Mouse (Mus musculus): ENCODE measurements around the gene Dtnbp1.

Gene Dtnbp1

GRCm38 (mm10) chr13:44902299-44902698 is 99.6 kb downstream of the Dtnbp1 start:
- no peak for DNase-seq

GRCm38 (mm10) chr13:44896211-44896610 is 105.7 kb downstream of the Dtnbp1 start:
- no peak for DNase-seq

GRCm38 (mm10) chr13:44891813-44892730 is 109.9 kb downstream of the Dtnbp1 start:
- no peak for DNase-seq

- no peak for DNase-seq
Observed at GRCm38 (mm10) chr13:44890612-44891011, 111.3 kb downstream of the Dtnbp1 start.

- DNase-seq, result no peak
Observed at GRCm38 (mm10) chr13:44886221-44886620, 115.7 kb downstream of the Dtnbp1 start.

- DNase-seq, result no peak
Observed at GRCm38 (mm10) chr13:44881001-44881400, 120.9 kb downstream of the Dtnbp1 start.

GRCm38 (mm10) chr13:44876799-44877198 is 125.1 kb downstream of the Dtnbp1 start:
- no peak for DNase-seq

Measured in right cerebral cortex, postnatal 25 days (tissue).